Comparison of ENCODE assay signal across 10 mouse cellular contexts in the genomic region with DNA sequence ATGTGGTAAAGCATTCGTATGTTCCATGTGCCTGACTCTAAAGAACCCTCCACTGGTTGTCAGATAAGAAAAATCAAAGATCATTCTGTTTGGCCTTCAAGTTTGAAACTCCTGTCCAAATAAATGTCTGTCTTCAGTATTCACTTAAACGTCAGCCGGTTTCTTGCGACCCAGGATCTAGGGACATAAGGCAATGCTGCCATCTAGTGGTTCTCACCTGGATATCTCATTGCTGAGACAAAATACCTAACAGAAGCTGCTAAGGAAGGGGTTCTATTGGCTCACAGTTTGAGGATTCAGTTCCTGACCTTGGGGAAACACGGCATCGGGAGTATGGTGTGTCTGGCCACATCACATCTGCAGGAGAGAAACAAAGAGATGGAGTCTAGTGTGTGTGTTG.
DNase-seq lines count a peak whose midpoint lies in the region; ATAC-seq lines count a peak whose summit lies in the region.
"Had no signal": no experiment of that assay in that cellular context is flagged by ENCODE, and none has a peak within 500 bp of the region (broad histone marks: within the 10 kb centered on the region; RNA-seq: fewer than 3 reads in every experiment).

No protein-coding gene starts in this region.

- no peak overlapping the region for H3K4me2 ChIP-seq in neural tube, embryonic 15.5 days
- no peak overlapping the region for H3K4me2 ChIP-seq in neural tube, embryonic 14.5 days (ENCODE audit: low read depth, low read length)

- H3K36me3 ChIP-seq in neural tube, embryonic 15.5 days = no peaks in the 10 kb centered on the region
- no peaks in the 10 kb centered on the region for H3K36me3 ChIP-seq in neural tube, embryonic 14.5 days (ENCODE audit: control insufficient read depth, insufficient read depth, low read length)

- 0 out of 2 replicates have a peak, but pooled peaks cover 5% of the 10 kb centered on the region for H3K4me1 ChIP-seq in neural tube, embryonic 15.5 days
- H3K4me1 ChIP-seq in neural tube, embryonic 14.5 days (ENCODE audit: control insufficient read depth, insufficient read depth, low read length) = no peaks in the 10 kb centered on the region

- 43% methylated on average over 6 of the region's 6 CpGs for WGBS in neural tube, embryonic 15.5 days
- WGBS in neural tube, embryonic 14.5 days = 50% methylated on average over 6 of the region's 6 CpGs

- H3K9me3 ChIP-seq in neural tube, embryonic 15.5 days (replicated peaks) = no peaks in the 10 kb centered on the region
- H3K9me3 ChIP-seq in neural tube, embryonic 14.5 days (ENCODE audit: control insufficient read depth, low read length) = no peaks in the 10 kb centered on the region

- ATAC-seq in neural tube, embryonic 15.5 days (ENCODE audit: low FRiP score) = no peak
- ATAC-seq in neural tube, embryonic 14.5 days (ENCODE audit: low read depth) = peak; percentile 60
- ATAC-seq in megakaryocyte, adult 5-6 weeks (ENCODE audit: poor library complexity, severe bottlenecking) = no peak

- no peak overlapping the region for H3K9ac ChIP-seq in neural tube, embryonic 15.5 days (replicated peaks)
- no peak overlapping the region for H3K9ac ChIP-seq in neural tube, embryonic 14.5 days (replicated peaks; ENCODE audit: low read depth, low read length)

- no peak overlapping the region for H3K27ac ChIP-seq in neural tube, embryonic 15.5 days (replicated peaks)
- H3K27ac ChIP-seq in neural tube, embryonic 14.5 days (ENCODE audit: low read depth, low read length) = no peak overlapping the region
- H3K27ac ChIP-seq: macrophage had no signal

- H3K27me3 ChIP-seq in neural tube, embryonic 15.5 days (replicated peaks) = no peaks in the 10 kb centered on the region
- H3K27me3 ChIP-seq in neural tube, embryonic 14.5 days (ENCODE audit: control insufficient read depth, insufficient read depth, low read length) = no peaks in the 10 kb centered on the region

- intact Hi-C loops in left cerebral cortex, postnatal 10 days (cut with DNase I) = loop anchor here (2.0 kb wide), 1 partner anchor 1509 kb away; no protein-coding TSS in a partner anchor

- DNase-seq in neural tube, embryonic 10.5 days (ENCODE audit: extremely low spot score, low spot score) = peak; percentile 48
- DNase-seq in WW6 (ENCODE audit: low read depth, low spot score) = peak; percentile 47
- peak; percentile 89 for DNase-seq in embryo, embryonic 10.5 days (ENCODE audit: low spot score)
- DNase-seq in heart, postnatal 4 days = peak; percentile 62
- peak; percentile 11 to 32 for DNase-seq in left cerebral cortex, postnatal 10 days (ENCODE audit: extremely low spot score in 1 of 2, low spot score in 2 of 2)

- H3K4me3 ChIP-seq in neural tube, embryonic 15.5 days (replicated peaks) = no peak overlapping the region
- no peak overlapping the region for H3K4me3 ChIP-seq in neural tube, embryonic 14.5 days (ENCODE audit: low read depth, low read length)
- H3K4me3 ChIP-seq: erythroblast, embryonic 14.5 days had no signal

Comparison
In these comparisons a context has a peak if more than half of its experiments do, and no peak if none do; other contexts are left out.
1. DNase-seq: peak in every context shown above with its lines; median percentile 89 in embryo, embryonic 10.5 days; 62 in heart, postnatal 4 days; 48 in neural tube, embryonic 10.5 days; 47 in WW6; 22 in left cerebral cortex, postnatal 10 days.